Mouse (Mus musculus) embryonic facial prominence, embryonic 15.5 days (tissue): ENCODE measurements around the gene Pofut1. TPM values are rescaled to one million over a fixed set of nuclear protein-coding genes. Genes with fewer than 3 reads are reported as not detected.

ENCODE experiments used
- ATAC-seq: fragments of 200-750 bp; cut with Nextera tagmentation; 2 replicates; pipeline ENCODE4 v1.8.0; 2017; ENCODE audit warnings: low read depth, moderate TSS enrichment; ENCODE audit not compliant: insufficient number of reproducible peaks, low FRiP score, low TSS enrichment
- H3K27ac ChIP-seq: fragments of 300-500 bp; sonication (generic); replicated peaks from 2 replicates; pipeline ENCODE4 v1.5.1; 2015; ENCODE audit warnings: mild to moderate bottlenecking, inconsistent platforms
- H3K27me3 ChIP-seq: fragments of 300-500 bp; sonication (generic); 2 replicates; pipeline ENCODE4 v1.6.1; 2015; ENCODE audit warnings: inconsistent platforms
- H3K36me3 ChIP-seq: fragments of 300-500 bp; sonication (generic); 2 replicates; pipeline ENCODE4 v1.6.1; 2015; ENCODE audit warnings: mild to moderate bottlenecking, inconsistent platforms
- H3K4me1 ChIP-seq: fragments of 300-500 bp; sonication (generic); 2 replicates; pipeline ENCODE4 v1.6.1; 2015; ENCODE audit warnings: inconsistent platforms
- H3K4me2 ChIP-seq: fragments of 300-500 bp; sonication (generic); replicated peaks from 2 replicates; pipeline ENCODE4 v1.6.1; 2015; ENCODE audit warnings: mild to moderate bottlenecking, inconsistent platforms
- H3K4me3 ChIP-seq: fragments of 300-500 bp; sonication (generic); replicated peaks from 2 replicates; pipeline ENCODE4 v1.5.1; 2015; ENCODE audit warnings: mild to moderate bottlenecking, inconsistent platforms
- H3K9ac ChIP-seq: fragments of 300-500 bp; sonication (generic); 2 replicates; pipeline ENCODE4 v1.6.1; 2015; ENCODE audit warnings: inconsistent platforms
- H3K9me3 ChIP-seq: fragments of 300-500 bp; sonication (generic); replicated peaks from 2 replicates; pipeline ENCODE4 v1.6.1; 2016; ENCODE audit warnings: inconsistent platforms
- WGBS: fragments of 180-500 bp; shearing (Covaris S2); methylation state at CpG from one replicate; pipeline ENCODE4 v1.1.7; 2015; 5-methylcytosine and 5-hydroxymethylcytosine counted together
- polyA plus RNA-seq: library from polyadenylated mRNA; unstranded; fragments of >200 nt; fragmentation: Nextera tagmentation; extraction: Ambion mirVana; gene quantifications from 2 replicates; pipeline ENCODE4 v1.2.1, GENCODE M21; 2015

Gene Pofut1
- polyA plus RNA-seq, 1 experiment from 2014 or later: 8.1 TPM

GRCm38 (mm10) chr2:153312884-153313283, 71.6 kb downstream of the Pofut1 start:
- ATAC-seq: no peak
- Histone ChIP-seq H3K4me1 (no peaks in the 10 kb centered on the region), H3K36me3 (peaks cover 19% of the 10 kb centered on the region), H3K4me3 (no peak overlapping the region), H3K4me2 (no peak overlapping the region), H3K9me3 (no peaks in the 10 kb centered on the region), H3K27me3 (no peaks in the 10 kb centered on the region), H3K27ac (no peak overlapping the region), H3K9ac (no peak overlapping the region)
- WGBS: 87% methylated on average over 9 of the region's 9 CpGs

- Histone ChIP-seq H3K4me1 (no peaks in the 10 kb centered on the region), H3K27me3 (no peaks in the 10 kb centered on the region), H3K4me2 (no peak overlapping the region), H3K27ac (no peak overlapping the region), H3K9me3 (no peaks in the 10 kb centered on the region), H3K4me3 (no peak overlapping the region), H3K9ac (no peak overlapping the region), H3K36me3 (peaks cover 50% of the 10 kb centered on the region)
- no peak for ATAC-seq
- 90% methylated on average over 4 of the region's 4 CpGs for WGBS
These were observed 77.1 kb downstream of the Pofut1 start for GRCm38 (mm10) chr2:153318408-153318807.

GRCm38 (mm10) chr2:153319036-153319643, 77.8 kb downstream of the Pofut1 start:
- peaks cover 58% of the 10 kb centered on the region for H3K36me3 ChIP-seq
- no peak overlapping the region for H3K4me2 ChIP-seq
- no peaks in the 10 kb centered on the region for H3K9me3 ChIP-seq
- no peak overlapping the region for H3K4me3 ChIP-seq
- no peak for ATAC-seq
- no peak overlapping the region for H3K9ac ChIP-seq
- no peak overlapping the region for H3K27ac ChIP-seq
- no peaks in the 10 kb centered on the region for H3K4me1 ChIP-seq
- H3K27me3 ChIP-seq: no peaks in the 10 kb centered on the region
- WGBS: 69% methylated on average over 8 of the region's 8 CpGs

Other genes starting within 250 kb of the Pofut1 start
- 144 and 151 TPM in 2 replicates for gene Pdrg1, start 226.1 kb upstream of the Pofut1 start, polyA plus RNA-seq
- not detected in 2 replicates for gene Xkr7, start 209.7 kb upstream of the Pofut1 start, polyA plus RNA-seq
- 2.4 and 3.0 TPM in 2 replicates for gene Ccm2l, start 175.6 kb upstream of the Pofut1 start, polyA plus RNA-seq
- gene Hck, start 133.1 kb upstream of the Pofut1 start, polyA plus RNA-seq: 10.2 and 11.8 TPM in 2 replicates
- gene Tm9sf4, start 80.2 kb upstream of the Pofut1 start, polyA plus RNA-seq: 83.9 and 99.6 TPM in 2 replicates
- gene Tspyl3, start 16.1 kb upstream of the Pofut1 start, polyA plus RNA-seq: 16.0 and 16.5 TPM in 2 replicates
- 16.0 and 18.8 TPM in 2 replicates for gene Plagl2, start 107 bp upstream of the Pofut1 start, polyA plus RNA-seq
- gene Kif3b, start 49.9 kb downstream of the Pofut1 start, polyA plus RNA-seq: 7.5 and 9.0 TPM in 2 replicates
- 12.3 and 13.4 TPM in 2 replicates for gene Asxl1, start 104.3 kb downstream of the Pofut1 start, polyA plus RNA-seq